Mouse (Mus musculus) thymus, adult 18-20 months (tissue): ENCODE measurements at regions not wholly inside any gene's neighbourhood (a gene's known extent, or its start where the extent isn't known, plus 50 kb on each side); places are given as distances from the start of the nearest gene placed in this dataset.

Source experiments
- DNase-seq, 2 experiments: peaks; one replicate each; pipeline ENCODE4 v3.0.0; 2022; ENCODE audit warnings: mixed read lengths in 2 of 2

GRCm38 (mm10) chr12:118784643-118785042, 61.5 kb upstream of the Sp8 start:
- DNase-seq = no peak

GRCm38 (mm10) chr12:118781978-118782377, 64.2 kb upstream of the Sp8 start:
- no peak for DNase-seq

GRCm38 (mm10) chr12:118775463-118776064, 70.6 kb upstream of the Sp8 start:
- no peak for DNase-seq

- DNase-seq = no peak
Observed at GRCm38 (mm10) chr12:118772790-118773189, 73.3 kb upstream of the Sp8 start.

- DNase-seq = no peak
Observed at GRCm38 (mm10) chr12:118766472-118766871, 79.7 kb upstream of the Sp8 start.

GRCm38 (mm10) chr12:118754076-118754475, 92.1 kb upstream of the Sp8 start:
- no peak for DNase-seq

GRCm38 (mm10) chr12:118739103-118739502, 107.0 kb upstream of the Sp8 start:
- DNase-seq = no peak

GRCm38 (mm10) chr12:118725891-118726290, 120.2 kb upstream of the Sp8 start:
- DNase-seq = no peak

- no peak for DNase-seq
Observed at GRCm38 (mm10) chr12:118719878-118720573, 126.1 kb upstream of the Sp8 start.

- DNase-seq = no peak
Observed at GRCm38 (mm10) chr12:118716824-118717223, 129.3 kb upstream of the Sp8 start.

GRCm38 (mm10) chr12:118706626-118707025, 139.5 kb upstream of the Sp8 start:
- DNase-seq = no peak

GRCm38 (mm10) chr12:118704826-118705225, 141.3 kb upstream of the Sp8 start:
- DNase-seq = no peak

GRCm38 (mm10) chr12:118703730-118704129, 142.4 kb upstream of the Sp8 start:
- DNase-seq = no peak

- no peak for DNase-seq
Observed at GRCm38 (mm10) chr12:118703068-118703662, 143.0 kb upstream of the Sp8 start.

- no peak for DNase-seq
Observed at GRCm38 (mm10) chr12:118701838-118702237, 144.3 kb upstream of the Sp8 start.

- no peak for DNase-seq
Observed at GRCm38 (mm10) chr12:118698110-118698509, 148.0 kb upstream of the Sp8 start.

GRCm38 (mm10) chr12:118694701-118695100, 151.4 kb upstream of the Sp8 start:
- no peak for DNase-seq

GRCm38 (mm10) chr12:118682902-118683301, 163.2 kb upstream of the Sp8 start:
- no peak for DNase-seq

- no peak for DNase-seq
Observed at GRCm38 (mm10) chr12:118677989-118678388, 168.1 kb upstream of the Sp8 start.

GRCm38 (mm10) chr12:118661575-118661974, 184.6 kb upstream of the Sp8 start:
- no peak for DNase-seq

- DNase-seq = no peak
Observed at GRCm38 (mm10) chr12:118661214-118661486, 185.0 kb upstream of the Sp8 start.

GRCm38 (mm10) chr12:118660384-118661213, 185.5 kb upstream of the Sp8 start:
- DNase-seq = no peak

- DNase-seq = no peak
Observed at GRCm38 (mm10) chr12:118659240-118660120, 186.6 kb upstream of the Sp8 start.
